Mouse (Mus musculus) G1E (cell line): ENCODE data around the gene Mfsd10. TPM values are rescaled to one million over a fixed set of nuclear protein-coding genes. Genes with fewer than 3 reads are reported as not detected.

Experiments
- ATAC-seq: 2 replicates; pipeline ENCODE4 v1.8.0; 2016; ENCODE audit warnings: mild to moderate bottlenecking; ENCODE audit not compliant: insufficient number of reproducible peaks, poor library complexity, low FRiP score, severe bottlenecking; ENCODE audit errors: extremely low read depth
- DNase-seq: peaks from one replicate; pipeline ENCODE4 v3.0.0; 2012; ENCODE audit warnings: low spot score
- H3K27me3 ChIP-seq: 2 replicates; pipeline ENCODE4 v1.6.1; 2012; ENCODE audit warnings: mild to moderate bottlenecking, low read length, inconsistent platforms; ENCODE audit not compliant: insufficient read depth
- H3K36me3 ChIP-seq: replicated peaks from 2 replicates; pipeline ENCODE3; 2012; ENCODE audit warnings: mild to moderate bottlenecking, inconsistent platforms
- H3K4me1 ChIP-seq: 2 replicates; pipeline ENCODE4 v1.6.1; 2012; ENCODE audit warnings: low read depth, low read length, inconsistent platforms, mixed read lengths; ENCODE audit not compliant: insufficient read depth
- H3K4me3 ChIP-seq: 2 replicates; pipeline ENCODE4 v1.5.1; 2012; ENCODE audit warnings: low read depth, mild to moderate bottlenecking, inconsistent platforms, low read length, moderate library complexity, mixed read lengths
- H3K9me3 ChIP-seq: replicated peaks from 2 replicates; pipeline ENCODE4 v1.6.1; 2012; ENCODE audit warnings: inconsistent platforms
- CTCF ChIP-seq: IDR thresholded peaks from 2 replicates; pipeline ENCODE4 v1.5.1; 2012; ENCODE audit warnings: low read depth, low read length, inconsistent platforms, mixed read lengths
- GATA1 ChIP-seq: IDR thresholded peaks from 2 replicates; pipeline ENCODE4 v1.6.1; 2012; ENCODE audit warnings: borderline replicate concordance, low read length, inconsistent platforms, mixed read lengths
- GATA2 ChIP-seq: IDR thresholded peaks from 2 replicates; pipeline ENCODE4 v1.6.1; 2012; ENCODE audit warnings: low read depth, low read length, inconsistent platforms, borderline replicate concordance
- POLR2AphosphoS5 ChIP-seq: IDR thresholded peaks from 2 replicates; pipeline ENCODE4 v1.6.1; 2012; ENCODE audit warnings: low read depth, low read length, inconsistent platforms; ENCODE audit not compliant: insufficient replicate concordance
- TAL1 ChIP-seq: conservative IDR thresholded peaks from 2 replicates; pipeline ENCODE4 v1.6.1; 2012; ENCODE audit warnings: low read depth, low read length, inconsistent platforms, mixed read lengths
- polyA plus RNA-seq: library from polyadenylated mRNA; stranded (reverse); fragments of >175 nt; gene quantifications from 2 replicates; pipeline ENCODE4 v1.2.3, GENCODE M21; 2012
- total RNA-seq, 2 experiments: library from RNA; stranded (forward) in 1 of 2; stranded (reverse) in 1 of 2; fragments of 200-1000 nt in 1 of 2; fragments of >200 nt in 1 of 2; fragmentation: Nextera tagmentation in 1 of 2; gene quantifications; 2 replicates each; pipeline ENCODE4 v1.2.3; 2014 to 2017

The Mfsd10 gene
- total and polyA plus RNA-seq, 3 experiments = 44.6 to 192 (median 49.6) TPM

- peaks cover 9% of the 10 kb centered on the region for H3K4me1 ChIP-seq
- H3K4me3 ChIP-seq = no peak overlapping the region
- ATAC-seq = no peak
- peaks cover 33% of the 10 kb centered on the region for H3K36me3 ChIP-seq
- no peaks in the 10 kb centered on the region for H3K9me3 ChIP-seq
- TF ChIP-seq GATA1 (no peak), CTCF (no peak), POLR2AphosphoS5 (no peak), GATA2 (no peak), TAL1 (no peak)
- H3K27me3 ChIP-seq = no peaks in the 10 kb centered on the region
- DNase-seq = no peak
Observed at GRCm38 (mm10) chr5:34591388-34592004, 45.5 kb downstream of the Mfsd10 start.

DNA sequence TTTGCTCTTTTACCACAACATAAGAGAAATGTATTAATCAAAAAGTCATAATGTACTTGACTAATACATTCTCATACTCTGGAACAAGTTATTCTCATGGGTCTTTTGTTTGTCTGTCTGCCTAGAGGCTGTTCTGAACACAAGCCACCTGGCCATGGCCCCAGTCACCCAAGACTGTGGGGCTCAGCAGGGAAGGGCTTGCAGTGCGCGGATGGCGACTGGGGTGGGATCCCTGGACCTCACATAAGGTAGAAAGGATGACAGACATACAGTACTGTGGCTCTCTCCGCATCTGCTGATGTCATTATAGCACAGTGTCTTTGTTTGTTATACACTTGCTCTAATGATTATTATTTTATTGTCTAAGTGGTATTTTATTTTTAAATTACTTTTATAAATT lies 46.3 kb downstream of the Mfsd10 start:
- peaks cover 38% of the 10 kb centered on the region for H3K36me3 ChIP-seq
- DNase-seq (no peak), ATAC-seq (no peak)
- H3K4me1 ChIP-seq = peaks cover 9% of the 10 kb centered on the region
- TF ChIP-seq GATA2 (no peak), CTCF (no peak), POLR2AphosphoS5 (no peak), GATA1 (no peak), TAL1 (no peak)
- H3K4me3 ChIP-seq = no peak overlapping the region
- no peaks in the 10 kb centered on the region for H3K27me3 ChIP-seq
- H3K9me3 ChIP-seq = no peaks in the 10 kb centered on the region

- DNase-seq (no peak), ATAC-seq (no peak)
- Histone ChIP-seq H3K27me3 (no peaks in the 10 kb centered on the region), H3K4me3 (no peak overlapping the region), H3K36me3 (peaks cover 41% of the 10 kb centered on the region), H3K4me1 (peaks cover 9% of the 10 kb centered on the region), H3K9me3 (no peaks in the 10 kb centered on the region)
- TF ChIP-seq GATA1 (no peak), POLR2AphosphoS5 (no peak), GATA2 (no peak), TAL1 (no peak), CTCF (no peak)
Observed at GRCm38 (mm10) chr5:34590059-34590458, 47.0 kb downstream of the Mfsd10 start.

- H3K36me3 ChIP-seq = peaks cover 40% of the 10 kb centered on the region
- DNase-seq = no peak
- ATAC-seq = no peak
- H3K9me3 ChIP-seq = no peaks in the 10 kb centered on the region
- H3K4me3 ChIP-seq = no peak overlapping the region
- TF ChIP-seq POLR2AphosphoS5 (no peak), TAL1 (no peak), GATA1 (no peak), CTCF (no peak), GATA2 (no peak)
- no peaks in the 10 kb centered on the region for H3K27me3 ChIP-seq
- H3K4me1 ChIP-seq = peaks cover 22% of the 10 kb centered on the region
Observed at GRCm38 (mm10) chr5:34587881-34588280, 49.1 kb downstream of the Mfsd10 start.

DNA sequence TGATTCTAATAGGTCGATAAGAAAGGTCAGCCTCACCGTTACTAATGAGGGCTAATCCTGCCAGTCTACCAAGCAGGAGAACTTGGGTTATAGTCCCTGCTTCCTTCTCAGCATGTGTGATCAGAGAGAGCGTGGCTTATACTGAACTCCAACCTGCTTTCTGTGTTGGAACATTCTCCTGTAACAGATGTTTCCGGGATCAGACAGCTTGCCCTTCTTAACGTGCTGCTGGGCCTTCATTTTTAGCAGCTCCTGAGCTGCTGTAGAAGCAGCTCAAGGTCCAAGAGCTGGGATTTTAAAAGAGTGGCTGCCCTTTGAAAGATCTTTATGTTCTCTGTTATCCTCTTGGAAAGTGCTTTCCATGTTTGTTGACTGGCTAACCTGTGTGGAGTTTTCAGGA lies 51.8 kb downstream of the Mfsd10 start:
- H3K36me3 ChIP-seq = peaks cover 32% of the 10 kb centered on the region
- H3K4me3 ChIP-seq = no peak overlapping the region
- H3K9me3 ChIP-seq = no peaks in the 10 kb centered on the region
- ATAC-seq = no peak
- peaks cover 38% of the 10 kb centered on the region for H3K4me1 ChIP-seq
- no peak for TF ChIP-seq GATA1
- no peak for TF ChIP-seq GATA2
- TF ChIP-seq POLR2AphosphoS5 = no peak
- no peak for TF ChIP-seq TAL1
- no peak for TF ChIP-seq CTCF
- no peak for DNase-seq
- no peaks in the 10 kb centered on the region for H3K27me3 ChIP-seq

Other genes with a start within 250 kb of the Mfsd10 start
- gene Tnip2, start 123.2 kb downstream of the Mfsd10 start, total RNA-seq (2014; fragmentation: Nextera tagmentation) = 5.4 and 11.1 TPM in 2 replicates
- gene Tnip2, start 123.2 kb downstream of the Mfsd10 start, total RNA-seq (2017) = 17.1 and 19.6 TPM in 2 replicates
- 4.8 and 4.9 TPM in 2 replicates for gene Tnip2, start 123.2 kb downstream of the Mfsd10 start, polyA plus RNA-seq
- 2.2 and 3.1 TPM in 2 replicates for gene Sh3bp2, start 111.4 kb downstream of the Mfsd10 start, total RNA-seq (2014; fragmentation: Nextera tagmentation)
- gene Sh3bp2, start 111.4 kb downstream of the Mfsd10 start, total RNA-seq (2017) = 3.5 and 5.6 TPM in 2 replicates
- 5.7 and 6.7 TPM in 2 replicates for gene Sh3bp2, start 111.4 kb downstream of the Mfsd10 start, polyA plus RNA-seq
- 147 and 158 TPM in 2 replicates for gene Add1, start 63.5 kb downstream of the Mfsd10 start, total RNA-seq (2014; fragmentation: Nextera tagmentation)
- gene Add1, start 63.5 kb downstream of the Mfsd10 start, total RNA-seq (2017) = 95.2 and 103 TPM in 2 replicates
- 257 TPM in 2 replicates for gene Add1, start 63.5 kb downstream of the Mfsd10 start, polyA plus RNA-seq
- 56.8 and 82.3 TPM in 2 replicates for gene Nop14, start 22.9 kb upstream of the Mfsd10 start, total RNA-seq (2014; fragmentation: Nextera tagmentation)
- 39.7 and 48.1 TPM in 2 replicates for gene Nop14, start 22.9 kb upstream of the Mfsd10 start, total RNA-seq (2017)
- gene Nop14, start 22.9 kb upstream of the Mfsd10 start, polyA plus RNA-seq = 34.6 and 39.5 TPM in 2 replicates
- 1.2 and 5.9 TPM in 2 replicates for gene Grk4, start 23.2 kb upstream of the Mfsd10 start, total RNA-seq (2014; fragmentation: Nextera tagmentation)
- gene Grk4, start 23.2 kb upstream of the Mfsd10 start, total RNA-seq (2017) = 0.16 and 2.5 TPM in 2 replicates
- 0.17 and 0.34 TPM in 2 replicates for gene Grk4, start 23.2 kb upstream of the Mfsd10 start, polyA plus RNA-seq
- 51.1 and 54.5 TPM in 2 replicates for gene Htt, start 124.5 kb upstream of the Mfsd10 start, total RNA-seq (2014; fragmentation: Nextera tagmentation)
- 24.4 and 26.5 TPM in 2 replicates for gene Htt, start 124.5 kb upstream of the Mfsd10 start, total RNA-seq (2017)
- gene Htt, start 124.5 kb upstream of the Mfsd10 start, polyA plus RNA-seq = 4.7 and 4.9 TPM in 2 replicates